Mouse (Mus musculus): ENCODE results near the gene Cycs.

Gene Cycs

DNA sequence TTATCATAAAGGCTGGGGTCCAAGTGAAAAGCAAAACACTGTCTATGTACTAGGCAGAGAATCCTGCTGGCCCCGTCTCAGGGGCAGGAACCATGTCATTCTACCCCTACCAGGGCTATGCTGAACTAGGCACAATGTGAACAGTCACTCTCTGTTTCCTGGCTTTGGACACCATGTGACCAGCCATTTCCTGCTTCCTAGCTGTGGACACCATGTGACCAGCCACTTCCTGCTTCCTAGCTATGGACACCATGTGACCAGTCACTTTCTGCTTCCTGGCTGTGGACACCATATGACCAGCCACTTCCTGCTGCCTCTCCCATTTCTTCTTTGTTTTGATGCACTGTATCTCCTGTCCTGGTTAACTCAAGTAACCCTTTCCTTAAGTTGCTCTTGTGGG lies 23.8 kb downstream of the Cycs start:
- DNase-seq = no peak

DNA sequence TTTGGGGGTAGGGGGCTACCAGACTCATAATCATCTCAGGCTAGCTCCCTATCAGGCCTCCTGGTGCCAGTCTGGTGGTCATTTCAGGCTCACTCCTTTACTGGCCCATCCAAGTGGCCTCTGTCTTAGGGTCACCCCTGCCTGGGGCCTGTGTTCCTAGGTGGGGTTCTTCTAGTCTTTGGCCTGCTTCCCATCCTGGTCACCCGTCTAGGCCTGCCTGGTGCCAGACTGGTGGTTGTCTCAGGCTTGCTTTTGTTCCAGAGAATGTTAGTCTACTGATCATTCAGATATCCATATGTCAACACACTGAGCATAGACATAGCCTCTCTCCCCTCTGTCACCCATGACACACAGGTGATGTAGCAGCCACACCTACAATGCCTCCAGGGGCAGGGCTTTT lies 26.7 kb downstream of the Cycs start:
- DNase-seq = no peak

DNA sequence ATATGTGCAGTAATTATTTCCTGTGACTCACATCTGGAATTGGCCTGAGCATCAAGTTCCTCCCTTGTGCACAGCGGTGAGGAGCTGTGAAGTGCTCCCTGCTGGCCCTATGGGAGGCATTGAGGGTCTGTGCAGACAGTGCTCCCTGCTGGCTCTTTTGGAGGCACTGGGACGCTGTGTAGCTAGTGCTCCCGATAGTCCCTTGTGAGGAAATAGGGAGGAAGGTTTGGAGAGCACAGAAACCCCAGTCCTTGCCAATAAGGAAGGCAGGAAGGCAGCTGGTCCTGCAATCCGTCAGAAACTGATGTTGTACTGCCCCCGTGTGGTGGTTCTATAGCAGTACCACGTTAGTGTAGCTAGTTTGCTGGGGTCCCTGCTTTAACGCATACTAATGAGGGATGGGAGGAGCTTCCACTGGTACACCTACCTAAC lies 29.9 kb downstream of the Cycs start:
- peak; percentile 83 for DNase-seq

DNA sequence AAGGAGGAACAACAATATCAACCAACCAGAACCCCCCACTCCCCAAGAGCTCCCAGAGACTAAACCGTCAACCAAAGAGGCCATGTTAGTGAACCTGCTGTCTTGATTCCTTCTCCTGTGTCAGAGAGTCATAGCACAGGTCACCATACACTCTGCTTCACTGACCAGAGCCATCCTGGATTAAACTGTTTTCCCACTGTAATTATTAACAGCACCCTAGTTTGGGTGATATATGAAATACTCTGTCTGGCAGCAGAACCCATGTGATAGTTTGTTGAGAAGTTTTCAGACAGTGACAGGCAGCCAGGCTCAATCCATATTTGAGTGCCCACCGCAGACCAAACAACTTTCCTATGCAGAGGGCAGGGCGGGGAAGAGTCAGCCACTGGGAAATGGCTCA lies 31.0 kb downstream of the Cycs start:
- no peak for DNase-seq

DNA sequence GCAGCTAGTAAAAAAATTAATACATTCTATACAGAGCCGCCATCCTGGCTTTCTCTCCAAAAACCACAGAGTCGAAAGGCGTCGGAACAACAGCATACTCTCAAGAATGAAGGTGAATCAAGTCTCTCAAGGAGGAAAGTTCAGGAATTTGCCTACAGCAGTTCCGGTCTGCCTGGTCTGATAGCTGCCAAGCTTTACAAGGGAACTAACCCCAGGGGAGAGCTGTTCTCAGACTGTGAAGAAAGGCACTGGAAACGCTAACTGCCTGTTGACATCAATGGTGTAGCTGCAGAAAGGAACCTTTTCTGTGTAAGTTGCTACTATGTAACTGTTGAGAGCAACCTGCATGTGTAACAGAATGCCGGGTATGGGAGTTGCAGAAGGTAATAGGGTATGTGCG lies 34.4 kb downstream of the Cycs start:
- DNase-seq = no peak

DNA sequence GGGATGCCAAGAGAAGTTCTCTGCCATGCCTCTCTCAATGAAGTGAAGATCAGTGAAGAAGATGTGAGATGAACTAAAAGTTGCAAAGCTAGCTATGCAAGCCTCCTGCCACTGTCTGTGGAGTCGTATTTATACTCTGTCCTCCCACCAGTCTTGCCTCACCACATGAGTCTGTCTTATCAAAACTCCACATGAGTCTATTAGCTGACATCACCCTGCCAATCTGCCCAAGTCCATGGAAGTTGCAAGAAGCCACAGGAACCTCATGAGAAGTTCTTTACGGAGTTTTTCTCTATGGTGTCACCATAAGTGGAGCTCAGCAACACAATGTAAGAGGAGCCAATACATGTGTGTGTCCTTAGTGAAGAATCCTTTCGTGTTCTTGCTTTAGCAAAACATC lies 35.3 kb downstream of the Cycs start:
- DNase-seq = no peak

DNA sequence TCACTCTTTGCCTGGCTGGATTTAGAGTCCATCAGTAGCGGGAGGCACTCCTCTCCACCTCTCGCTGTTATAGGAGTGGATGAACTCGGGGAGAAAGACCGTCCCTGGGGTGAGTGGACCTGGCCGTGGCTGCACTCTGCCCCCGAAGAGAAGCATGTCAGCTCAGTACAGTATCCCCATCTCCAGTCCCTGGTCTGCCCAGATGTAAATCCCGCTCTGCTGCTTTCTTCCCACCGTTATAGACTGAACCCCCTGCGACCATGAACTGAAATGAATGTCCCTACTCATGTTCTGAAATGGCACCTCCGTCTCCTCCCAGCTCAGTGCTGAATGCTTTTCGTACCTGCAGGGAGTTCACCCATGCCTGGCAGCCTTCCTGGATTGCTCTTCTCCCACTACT lies 37.1 kb downstream of the Cycs start:
- no peak for DNase-seq

DNA sequence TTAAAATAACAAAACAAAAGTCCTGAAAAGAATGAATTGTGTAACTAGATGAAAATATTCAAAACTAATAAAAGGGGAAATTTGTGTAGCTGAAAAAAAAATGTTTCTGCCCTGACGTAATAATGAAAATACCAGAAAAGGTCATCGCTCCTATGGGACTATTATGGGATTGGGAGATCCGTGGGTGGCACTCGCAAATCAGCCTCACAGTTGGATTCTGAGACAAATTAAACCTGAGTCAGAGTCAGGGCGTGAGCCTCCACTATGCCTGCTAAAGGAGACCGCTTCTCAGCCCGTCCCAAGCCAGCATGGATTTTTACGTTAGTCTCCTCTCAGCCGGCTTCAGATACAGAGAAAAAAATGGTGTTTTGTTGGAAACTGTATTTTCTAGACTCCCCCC lies 38.9 kb downstream of the Cycs start:
- no peak for DNase-seq

DNA sequence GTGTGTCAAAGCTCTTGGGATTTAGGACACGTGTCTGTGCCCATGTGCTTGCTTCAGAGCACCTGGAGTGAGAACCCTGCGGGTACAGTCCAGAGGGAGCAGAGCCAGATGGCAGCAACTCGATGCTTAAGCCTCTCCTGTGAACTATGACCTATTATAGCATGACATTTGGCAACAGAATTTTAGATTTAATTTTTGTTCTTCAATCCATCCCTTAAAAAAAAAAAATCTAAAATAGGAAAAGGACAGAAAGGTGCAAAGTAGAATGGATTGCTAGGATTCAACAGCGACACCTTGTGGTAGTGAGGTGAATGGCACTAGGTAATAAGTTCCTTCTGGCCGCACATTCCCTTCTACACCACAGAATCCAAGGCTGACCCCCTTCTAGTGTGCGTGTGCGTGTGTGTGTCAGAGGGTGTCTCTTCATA lies 39.7 kb downstream of the Cycs start:
- peak; percentile 72 for DNase-seq

DNA sequence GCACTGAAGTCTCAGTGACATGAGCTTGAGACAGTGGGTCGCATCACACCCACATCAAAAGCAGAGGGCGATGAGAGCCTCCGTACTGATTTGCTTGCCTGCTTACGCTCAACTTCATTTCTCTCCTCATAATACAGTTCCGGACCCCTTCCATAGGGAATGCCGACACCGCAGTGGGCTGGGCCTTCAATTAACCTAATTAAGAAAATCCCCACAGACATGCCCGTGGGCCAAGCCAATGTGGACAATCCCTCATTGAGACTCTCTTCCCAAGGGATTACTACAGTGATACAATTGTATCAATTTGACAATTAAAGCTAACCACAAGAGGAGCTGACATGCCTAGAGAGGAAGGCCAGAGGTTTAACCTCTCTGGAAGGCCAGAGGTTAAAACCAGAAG lies 40.5 kb downstream of the Cycs start:
- no peak for DNase-seq

DNA sequence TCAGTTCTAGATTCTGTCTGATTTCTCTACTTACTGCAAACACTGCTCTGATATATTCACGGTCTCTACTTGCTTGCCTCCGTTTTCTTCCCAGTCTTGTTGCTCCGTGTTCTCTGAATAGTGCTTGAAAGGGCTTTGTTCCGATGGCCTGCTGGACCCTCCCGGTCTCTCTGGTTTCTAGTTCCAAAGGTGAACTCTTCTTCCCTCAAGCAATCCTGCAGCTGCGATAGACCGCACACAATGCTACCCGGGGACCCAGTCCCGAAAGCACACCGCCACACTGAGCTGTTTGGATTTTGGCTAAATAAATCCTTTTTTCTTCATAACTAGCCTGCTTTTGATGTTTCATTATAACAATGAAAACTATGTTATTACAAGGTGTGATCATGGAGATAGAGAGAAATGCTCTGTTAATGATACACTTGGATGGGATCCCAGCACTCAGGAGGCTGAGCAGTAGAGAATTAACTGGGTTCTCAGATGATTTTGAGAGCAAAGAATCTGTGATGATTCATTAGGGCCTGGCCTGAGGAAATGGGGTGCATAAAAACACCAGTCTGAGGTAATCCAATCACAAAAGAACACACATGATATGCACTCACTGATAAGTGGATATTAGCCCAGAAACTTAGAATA lies 42.0 kb downstream of the Cycs start:
- no peak for DNase-seq

DNA sequence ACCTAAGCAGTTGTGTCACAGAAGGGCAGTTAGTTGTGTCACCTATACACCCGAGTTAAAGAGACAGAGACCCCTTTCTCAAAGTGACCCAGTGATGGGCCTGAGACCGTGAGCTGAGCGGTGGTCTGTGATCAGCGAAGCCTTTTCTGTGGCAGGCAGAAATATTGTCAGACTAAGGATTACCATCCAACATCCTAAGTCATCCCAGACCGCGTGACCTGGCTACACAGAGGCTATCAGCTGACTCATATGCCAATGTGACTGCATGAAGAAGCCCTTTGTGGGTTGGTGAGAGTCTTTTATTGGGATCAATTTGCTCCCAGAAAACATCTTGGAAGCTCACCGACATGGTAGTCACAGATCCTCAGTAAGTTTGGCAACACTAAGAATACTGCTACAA lies 43.6 kb downstream of the Cycs start:
- no peak for DNase-seq

DNA sequence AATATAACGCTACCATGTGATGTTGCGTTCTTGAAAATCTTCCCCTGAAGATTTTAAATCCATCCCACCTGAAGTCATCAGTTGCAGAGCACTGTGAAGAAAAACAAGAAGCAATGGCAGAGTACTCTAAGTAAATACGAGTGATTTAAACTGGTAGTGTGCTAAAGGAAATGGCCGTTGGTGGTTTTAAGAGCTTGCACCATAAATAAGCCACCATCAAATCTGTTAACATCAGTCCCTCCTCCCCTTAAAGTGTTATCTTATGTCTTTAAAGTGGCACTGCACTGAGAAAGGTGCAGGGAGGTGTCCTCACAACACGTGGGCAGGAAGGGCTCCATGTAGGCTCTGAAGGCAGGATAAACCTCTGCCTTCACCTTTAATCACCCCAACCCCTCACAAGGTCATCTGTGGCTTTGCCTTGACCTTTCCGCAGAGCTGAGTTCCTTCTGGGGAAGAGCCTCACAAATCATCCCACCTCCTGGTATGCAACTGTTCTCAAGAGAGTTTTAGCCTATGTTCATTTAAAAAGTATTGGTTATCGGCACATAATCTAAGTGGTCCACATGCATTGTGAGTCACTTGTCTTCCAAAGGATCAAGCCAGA lies 44.7 kb downstream of the Cycs start:
- no peak for DNase-seq

DNA sequence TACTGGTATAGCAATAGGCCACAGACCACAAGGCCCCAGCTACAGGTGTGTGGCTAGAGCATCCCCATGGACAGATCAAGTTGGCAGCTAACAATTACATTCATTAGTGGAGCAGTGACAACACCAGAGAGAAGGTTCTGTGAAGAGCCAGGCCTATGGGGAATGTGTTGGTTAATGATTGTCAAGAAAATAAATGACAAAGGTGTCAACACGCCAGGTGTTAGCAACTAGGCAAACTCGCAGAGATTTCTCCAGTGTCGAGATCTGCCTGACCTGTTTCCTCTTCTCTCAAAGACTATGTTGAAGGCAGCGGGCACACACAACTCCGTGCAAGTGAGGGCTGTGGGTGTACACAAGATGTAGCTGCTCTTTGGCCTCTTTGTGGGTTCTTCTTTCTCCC lies 46.2 kb downstream of the Cycs start:
- DNase-seq = no peak

DNA sequence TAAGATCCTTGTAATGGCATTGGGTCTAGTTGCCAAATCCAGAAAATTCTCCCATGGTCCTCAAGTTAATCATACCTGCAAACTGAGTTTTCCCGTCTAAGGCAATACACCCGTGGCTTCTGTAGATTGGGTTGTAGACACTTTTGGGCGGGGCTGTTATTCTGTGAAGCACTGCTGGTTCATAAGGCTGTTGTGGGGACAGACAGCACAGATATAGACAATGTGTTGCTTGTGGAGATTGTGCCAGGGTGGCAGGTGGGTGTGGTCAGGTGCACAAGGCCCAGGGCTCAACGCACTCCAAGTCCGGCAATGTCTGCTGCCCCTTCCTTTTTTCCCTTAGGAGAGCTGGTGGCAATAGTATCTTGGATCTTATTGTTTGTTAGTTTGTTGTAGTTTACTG lies 48.0 kb downstream of the Cycs start:
- no peak for DNase-seq

Measured in lung, postnatal 10 days (tissue).